Mouse (Mus musculus): ENCODE data around the gene Prdm5.

- TF ChIP-seq CTCF (IDR thresholded peaks at IDR 0.05; ENCODE audit: extremely low read depth, insufficient read depth, insufficient read length, insufficient replicate concordance) (no peak), POLR2A (IDR thresholded peaks at IDR 0.05; ENCODE audit: low read depth, low read length) (no peak)
These were observed 13.7 kb upstream of the Prdm5 start for GRCm38 (mm10) chr6:65765057-65765456.
